ENCODE assay signal across 9 mouse cellular contexts in genomic region chr19:23058502-23058900, GRCm38 (mm10).
DNase-seq lines count a peak whose midpoint lies in the region; ATAC-seq and TF ChIP-seq lines count a peak whose summit lies in the region.
"Had no signal": no experiment of that assay in that cellular context is flagged by ENCODE, and none has a peak within 500 bp of the region (broad histone marks: within the 10 kb centered on the region; RNA-seq: fewer than 3 reads in every experiment).

No protein-coding gene starts in this region.

- TF ChIP-seq CTCF in E14TG2a.4 (conservative IDR thresholded peaks at IDR 0.05; ENCODE audit: low read length) = no peak
- TF ChIP-seq CTCF in brain, embryonic 14.5 days (IDR thresholded peaks at IDR 0.05; ENCODE audit: borderline replicate concordance, extremely low read depth, insufficient read depth, insufficient read length) = no peak
- TF ChIP-seq CTCF in lung, embryonic 14.5 days (IDR thresholded peaks at IDR 0.05; ENCODE audit: low read depth) = no peak

- H3K4me2 ChIP-seq in heart, embryonic 15.5 days = no peak overlapping the region
- H3K4me2 ChIP-seq in heart, embryonic 11.5 days = no peak overlapping the region
- H3K4me2 ChIP-seq in lung, embryonic 14.5 days = no peak overlapping the region

- no peak overlapping the region for H3K9ac ChIP-seq in heart, embryonic 15.5 days
- H3K9ac ChIP-seq in heart, embryonic 11.5 days (ENCODE audit: low read depth, low read length) = no peak overlapping the region
- peak overlapping the region; percentile 13; the same call in 1 of the 2 replicates for H3K9ac ChIP-seq in lung, embryonic 14.5 days

- peaks cover 13% of the 10 kb centered on the region for H3K4me1 ChIP-seq in heart, embryonic 15.5 days (replicated peaks)
- peaks cover 9% of the 10 kb centered on the region; the same call in 1 of the 2 replicates for H3K4me1 ChIP-seq in heart, embryonic 11.5 days (ENCODE audit: control insufficient read depth, insufficient read depth, low read length)
- H3K4me1 ChIP-seq in E14TG2a.4 (replicated peaks; ENCODE audit: low read depth, low read length) = peaks cover 72% of the 10 kb centered on the region
- H3K4me1 ChIP-seq in lung, embryonic 14.5 days (ENCODE audit: insufficient read depth) = peaks cover 7% of the 10 kb centered on the region

- no peaks in the 10 kb centered on the region for H3K27me3 ChIP-seq in heart, embryonic 15.5 days
- no peaks in the 10 kb centered on the region for H3K27me3 ChIP-seq in heart, embryonic 11.5 days (ENCODE audit: control insufficient read depth, insufficient read depth, low read length)
- no peaks in the 10 kb centered on the region for H3K27me3 ChIP-seq in E14TG2a.4 (ENCODE audit: insufficient read depth, low read length)
- no peaks in the 10 kb centered on the region for H3K27me3 ChIP-seq in lung, embryonic 14.5 days (ENCODE audit: insufficient read depth, low read length)

- TF ChIP-seq POLR2A in brain, embryonic 14.5 days (IDR thresholded peaks at IDR 0.05; ENCODE audit: borderline replicate concordance, extremely low read depth, insufficient read depth, insufficient read length, poor library complexity, severe bottlenecking) = no peak

- no peaks in the 10 kb centered on the region for H3K9me3 ChIP-seq in heart, embryonic 15.5 days (replicated peaks)
- no peaks in the 10 kb centered on the region for H3K9me3 ChIP-seq in heart, embryonic 11.5 days (replicated peaks; ENCODE audit: control insufficient read depth, low read length)
- no peaks in the 10 kb centered on the region for H3K9me3 ChIP-seq in E14TG2a.4 (ENCODE audit: low read length)
- H3K9me3 ChIP-seq in lung, embryonic 14.5 days (ENCODE audit: low read depth, low read length) = no peaks in the 10 kb centered on the region

- WGBS in heart, embryonic 15.5 days = 45% methylated on average over 4 of the region's 4 CpGs
- 52% methylated on average over 4 of the region's 4 CpGs for WGBS in heart, embryonic 11.5 days (ENCODE audit: insufficient replicate concordance)
- 36% methylated on average over 4 of the region's 4 CpGs for WGBS in lung, embryonic 14.5 days

- 0 out of 2 replicates have a peak overlapping the region, but pooled peaks have one; percentile 1 for H3K27ac ChIP-seq in heart, embryonic 15.5 days
- H3K27ac ChIP-seq in heart, embryonic 11.5 days (ENCODE audit: low read depth, low read length) = no peak overlapping the region
- peak overlapping the region; percentile 65; the same call in 1 of the 2 replicates for H3K27ac ChIP-seq in lung, embryonic 14.5 days (ENCODE audit: low read depth)
- H3K27ac ChIP-seq: macrophage had no signal

- ATAC-seq in heart, embryonic 15.5 days (replicated peaks; ENCODE audit: insufficient number of reproducible peaks, insufficient read depth, low FRiP score, low read depth) = no peak
- ATAC-seq in heart, embryonic 11.5 days (replicated peaks; ENCODE audit: insufficient number of reproducible peaks, low FRiP score, low TSS enrichment) = no peak
- peak; percentile 16; the same call in 1 of the 2 replicates for ATAC-seq in lung, embryonic 14.5 days (ENCODE audit: insufficient read depth)
- ATAC-seq in megakaryocyte, adult 5-6 weeks (ENCODE audit: poor library complexity, severe bottlenecking) = no peak

- no peaks in the 10 kb centered on the region for H3K36me3 ChIP-seq in heart, embryonic 15.5 days
- no peaks in the 10 kb centered on the region for H3K36me3 ChIP-seq in heart, embryonic 11.5 days (ENCODE audit: control insufficient read depth, insufficient read depth, low read length)
- peaks cover 41% of the 10 kb centered on the region for H3K36me3 ChIP-seq in E14TG2a.4 (ENCODE audit: insufficient read depth, low read length)
- no peaks in the 10 kb centered on the region for H3K36me3 ChIP-seq in lung, embryonic 14.5 days (ENCODE audit: insufficient read depth)

- peak; percentile 44 for DNase-seq in brain, embryonic 14.5 days (ENCODE audit: low read depth)
- peak; percentile 51 for DNase-seq in lung, embryonic 14.5 days
- DNase-seq in thymus, postnatal 14 days = no peak
- no peak for DNase-seq in cerebellum, postnatal 36 days

- no peak overlapping the region for H3K4me3 ChIP-seq in heart, embryonic 15.5 days
- no peak overlapping the region for H3K4me3 ChIP-seq in heart, embryonic 11.5 days (ENCODE audit: low read depth, low read length)
- H3K4me3 ChIP-seq in E14TG2a.4 (replicated peaks; ENCODE audit: low read length) = peak overlapping the region; percentile 69; the same call in 1 of the 2 replicates
- H3K4me3 ChIP-seq in lung, embryonic 14.5 days (ENCODE audit: low read depth, low read length) = no peak overlapping the region

Comparison
In these comparisons a context has a peak if more than half of its experiments do, and no peak if none do; other contexts are left out.
1. DNase-seq: peak in brain, embryonic 14.5 days (single experiment) and lung, embryonic 14.5 days (single experiment); none in thymus, postnatal 14 days (single experiment) and cerebellum, postnatal 36 days (0 of 2).